Mouse (Mus musculus) testis, adult 2 months (tissue): Measurements from ENCODE around the gene Rptor.

Experiments
- CTCF ChIP-seq: fragments of 200-500 bp; IDR thresholded peaks from 2 replicates; pipeline ENCODE4 v1.5.1; 2012; ENCODE audit warnings: low read depth, mild to moderate bottlenecking, inconsistent platforms, low read length, moderate library complexity; ENCODE audit not compliant: control insufficient read depth, insufficient read depth, insufficient replicate concordance
- POLR2A ChIP-seq: fragments of 200-500 bp; IDR thresholded peaks from 2 replicates; pipeline ENCODE4 v1.6.1; 2012; ENCODE audit warnings: low read depth, mild to moderate bottlenecking, inconsistent platforms, low read length, moderate library complexity; ENCODE audit not compliant: control insufficient read depth

- TF ChIP-seq CTCF (no peak), POLR2A (no peak)
These were observed 345.6 kb downstream of the Rptor start for GRCm38 (mm10) chr11:119948305-119948704.
